Mouse (Mus musculus) MEL-GATA-1-ER (cell line): ENCODE results near the gene Fbxl14.

Experiments
- DNase-seq: peaks from one replicate; pipeline ENCODE4 v3.0.0-alpha.2; 2012; ENCODE audit warnings: low read depth; ENCODE audit errors: extremely low read depth

The Fbxl14 gene

GRCm38 (mm10) chr6:119491997-119492629, 12.6 kb downstream of the Fbxl14 start:
- no peak for DNase-seq

GRCm38 (mm10) chr6:119492630-119493014, 13.2 kb downstream of the Fbxl14 start:
- no peak for DNase-seq

DNA sequence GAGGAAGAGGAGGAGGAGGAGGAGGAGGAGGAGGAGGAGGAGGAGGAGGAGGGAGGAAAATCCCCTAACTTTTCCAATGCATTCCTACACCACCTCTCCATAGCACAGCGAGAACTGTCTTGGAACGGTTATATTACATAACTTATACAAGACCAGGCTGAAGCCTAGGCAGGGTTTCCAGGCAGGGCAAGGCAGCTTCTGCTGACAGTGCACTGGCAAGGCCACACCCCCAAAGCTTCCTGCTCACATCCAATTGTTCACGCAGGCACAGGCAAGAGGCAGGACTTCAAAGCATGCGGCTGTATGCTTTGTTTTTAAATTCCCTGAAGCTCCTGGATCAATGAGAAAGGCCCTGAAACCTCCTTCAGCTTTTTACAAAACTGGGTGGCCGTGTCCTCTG, 19.8 kb downstream of the Fbxl14 start:
- DNase-seq: no peak

DNA sequence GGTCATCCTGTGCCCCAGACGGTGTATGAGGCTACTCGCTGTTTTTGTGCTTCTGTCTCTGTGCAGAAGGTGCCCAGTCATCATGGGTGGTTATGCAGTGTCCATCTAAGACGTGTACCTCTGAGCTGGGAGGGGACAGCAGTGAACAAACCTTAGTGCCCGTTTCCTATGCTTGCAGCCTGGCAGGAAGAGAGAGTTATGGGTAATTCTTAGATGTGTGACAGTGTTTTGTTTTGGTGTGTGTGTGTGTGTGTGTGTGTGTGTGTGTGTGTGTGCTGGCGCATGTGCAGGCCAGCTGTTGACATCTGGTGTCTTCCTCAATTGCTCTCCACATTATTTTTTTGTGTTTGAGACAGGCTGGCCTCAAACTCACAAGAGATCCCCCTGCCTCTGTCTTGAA, 20.6 kb downstream of the Fbxl14 start:
- no peak for DNase-seq

- DNase-seq: no peak
Observed at GRCm38 (mm10) chr6:119502031-119502430, 22.6 kb downstream of the Fbxl14 start.

DNA sequence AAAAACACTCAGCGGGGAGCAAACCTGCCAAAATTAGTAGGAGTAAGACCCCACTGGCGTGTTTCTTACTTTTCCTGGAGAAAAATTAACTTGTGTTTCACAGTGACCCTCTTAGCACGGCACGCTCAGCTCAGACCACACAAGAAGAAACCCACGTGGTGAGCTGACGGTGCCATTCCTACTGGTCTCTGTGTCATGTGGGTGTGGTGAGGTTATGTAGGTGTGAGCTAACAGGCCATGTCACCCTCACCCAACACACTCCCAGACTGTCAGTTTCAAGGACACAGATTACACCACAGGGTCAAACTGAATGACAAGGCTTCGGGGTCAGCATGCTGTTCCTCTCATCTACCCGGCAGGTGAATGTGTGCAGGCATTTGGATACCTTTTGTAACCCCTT, 25.3 kb downstream of the Fbxl14 start:
- no peak for DNase-seq

DNA sequence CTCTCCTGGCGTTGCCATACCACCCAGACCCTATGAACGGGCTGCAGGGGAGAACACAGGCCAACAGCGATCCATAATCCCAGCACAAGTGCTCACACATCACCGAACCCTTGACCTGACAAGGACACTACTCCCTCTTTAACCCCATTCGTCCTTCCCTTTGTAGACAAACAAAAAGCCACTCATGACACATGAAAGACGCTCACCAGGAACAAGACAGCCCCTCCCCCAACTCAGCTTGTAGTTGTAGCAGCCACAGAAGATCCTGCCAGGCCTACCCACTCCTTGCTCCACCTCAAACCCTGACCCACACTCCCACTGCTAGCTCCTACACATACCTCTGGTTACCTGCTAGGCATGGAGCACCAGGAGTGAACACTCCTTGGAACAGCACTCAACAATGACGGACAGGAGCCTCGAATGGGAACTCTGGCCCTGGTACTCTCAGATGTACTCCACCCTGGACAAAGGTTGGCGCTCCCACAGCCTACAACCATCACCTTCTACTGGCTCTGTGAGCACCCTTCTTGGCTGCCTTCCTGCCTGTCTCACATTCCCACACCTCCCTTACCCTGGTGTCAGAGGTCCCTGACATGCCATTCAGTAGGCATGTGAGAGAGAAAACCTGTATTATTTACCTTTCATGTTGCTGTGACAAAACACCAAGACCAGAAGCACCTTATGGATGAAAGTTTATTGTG, 26.2 kb downstream of the Fbxl14 start:
- DNase-seq: no peak

DNA sequence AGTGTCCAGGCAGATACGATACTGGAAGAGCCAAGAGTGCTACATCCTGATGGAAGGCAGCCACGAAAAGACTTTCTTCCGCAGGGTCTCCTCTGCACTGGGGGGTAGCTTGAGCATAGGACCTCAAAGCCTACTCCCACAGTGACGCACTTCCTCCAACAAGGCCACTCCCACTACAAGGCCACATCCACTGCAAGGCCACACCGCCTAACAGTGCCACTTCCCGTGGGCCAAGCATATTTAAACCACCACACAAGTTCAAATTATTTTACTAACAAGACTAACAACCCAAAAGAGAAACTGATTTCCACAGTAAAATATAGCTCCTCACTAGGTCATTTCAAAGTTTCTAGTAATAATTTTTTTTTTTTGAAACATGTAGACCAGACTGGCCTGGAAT, 28.8 kb downstream of the Fbxl14 start:
- DNase-seq: no peak

DNA sequence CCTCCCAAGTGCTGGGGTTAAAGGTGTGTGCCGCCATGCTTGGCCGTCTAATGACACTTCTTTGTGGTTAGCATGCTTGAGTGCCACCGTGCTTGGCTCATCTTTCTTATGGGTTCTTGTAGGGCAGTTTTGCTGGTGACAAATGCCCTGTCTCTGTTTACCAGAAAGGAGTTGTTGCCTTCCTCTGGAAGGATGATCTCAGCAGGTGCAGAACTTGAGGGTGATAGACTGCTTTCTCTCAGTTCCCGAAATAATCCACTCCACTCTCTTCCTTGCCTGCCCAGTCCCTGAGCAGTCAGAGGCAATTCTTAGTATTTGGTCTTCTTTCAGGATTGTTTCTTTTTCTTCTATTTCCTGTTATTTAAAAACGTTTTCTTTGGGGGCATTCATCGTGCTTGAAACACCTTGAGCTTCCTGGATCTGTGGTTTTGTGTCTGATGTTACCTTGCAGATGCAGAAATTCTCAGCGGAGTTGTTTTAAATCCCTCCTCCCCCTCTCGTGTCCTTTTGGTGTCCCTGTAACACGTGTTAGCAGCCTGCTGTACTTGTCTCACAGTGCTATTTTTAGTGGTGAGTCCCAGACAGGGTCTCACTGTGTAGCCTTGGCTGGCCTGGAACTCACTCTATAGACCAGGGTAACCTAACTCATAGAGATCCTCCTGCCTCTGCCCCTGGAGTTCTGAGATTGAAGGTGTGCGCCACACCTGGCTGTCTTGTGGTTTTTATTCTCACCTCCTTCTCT, 29.3 kb downstream of the Fbxl14 start:
- DNase-seq: no peak

DNA sequence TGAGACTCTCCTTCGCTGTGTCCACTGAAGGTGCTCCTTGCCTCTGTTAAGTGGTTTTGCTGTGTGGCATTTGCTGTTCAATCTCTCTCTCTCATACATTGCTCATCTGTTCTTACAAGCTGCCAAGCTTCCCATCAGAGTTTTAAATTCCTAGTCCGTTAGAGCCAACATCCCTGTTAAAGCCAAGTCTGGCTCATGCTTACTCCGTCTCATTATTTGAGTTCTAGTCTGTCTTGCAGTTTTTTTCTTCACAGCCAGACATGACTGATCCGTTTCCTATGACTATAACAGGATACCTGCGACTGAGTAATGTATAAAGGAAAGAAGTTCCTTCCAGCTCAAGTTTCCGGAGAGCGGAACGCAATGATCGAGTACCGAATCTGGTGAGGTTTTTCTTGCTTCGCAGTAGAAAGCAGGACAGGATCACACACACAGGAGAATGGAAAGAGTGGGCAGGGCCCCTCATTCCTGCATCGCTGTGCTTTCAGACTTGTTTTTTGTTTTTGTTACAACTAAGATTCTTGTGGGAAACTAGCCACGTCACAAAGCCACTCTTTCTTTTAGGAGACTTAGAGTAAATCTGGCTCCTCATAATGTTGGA, 30.1 kb downstream of the Fbxl14 start:
- no peak for DNase-seq

DNA sequence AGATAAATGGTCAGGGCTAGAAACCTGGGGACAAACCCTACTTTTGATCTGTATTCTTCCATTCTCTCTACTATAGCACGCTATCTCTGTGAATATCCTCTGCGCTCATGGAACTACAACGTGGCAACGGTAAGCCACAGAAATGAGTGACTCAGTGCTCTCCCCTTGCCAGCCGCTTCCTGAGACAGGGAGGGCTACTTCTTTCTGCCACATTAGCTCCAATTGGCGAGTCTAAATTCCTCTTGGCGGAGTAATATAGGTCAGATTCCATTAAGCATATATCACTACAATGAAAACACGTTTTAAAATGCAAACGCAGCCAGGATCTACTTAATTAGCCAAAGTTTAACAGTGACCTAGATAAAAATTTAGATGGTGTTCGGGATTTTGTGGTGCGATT, 33.2 kb downstream of the Fbxl14 start:
- no peak for DNase-seq

DNA sequence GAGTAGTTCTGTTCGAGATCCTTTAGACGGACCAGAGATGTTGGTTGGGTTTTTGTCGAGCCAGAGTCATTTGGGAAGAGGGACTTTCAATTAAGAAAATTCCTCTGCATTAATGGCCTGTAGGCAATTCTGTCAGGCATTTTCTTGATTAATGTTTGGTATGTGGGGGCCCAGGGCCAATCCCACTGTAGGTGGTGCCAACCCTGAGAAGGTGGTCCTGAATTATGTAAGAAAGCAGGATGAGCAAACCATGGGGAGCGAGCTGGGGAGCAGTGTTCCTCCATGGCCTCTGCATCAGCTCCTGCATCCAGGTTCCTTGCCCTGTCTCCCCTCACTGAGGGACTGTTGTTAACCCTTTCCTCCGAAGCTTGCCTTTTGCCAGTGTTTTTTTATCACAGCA, 34.0 kb downstream of the Fbxl14 start:
- no peak for DNase-seq

DNA sequence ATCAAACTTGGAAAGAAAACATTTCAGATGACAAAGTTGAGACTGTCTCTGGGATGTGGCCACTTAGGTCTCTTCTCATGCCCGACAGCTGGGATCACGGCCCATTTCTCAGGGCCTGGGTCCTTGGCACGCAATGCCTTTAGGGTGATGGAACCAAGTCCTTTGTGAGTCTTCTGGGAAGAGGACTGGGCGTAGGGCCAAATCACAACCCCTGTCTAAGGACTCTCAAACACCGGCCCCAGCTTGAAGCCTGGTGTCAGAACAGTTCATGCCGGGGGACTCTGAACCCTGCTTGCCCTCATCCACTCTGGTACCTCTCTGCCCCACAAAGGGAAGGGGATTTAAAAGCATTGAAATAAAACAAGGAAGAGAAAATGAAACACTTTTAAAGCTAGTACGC, 34.6 kb downstream of the Fbxl14 start:
- DNase-seq: no peak

- no peak for DNase-seq
Observed at GRCm38 (mm10) chr6:119520731-119521130, 41.3 kb downstream of the Fbxl14 start.

GRCm38 (mm10) chr6:119521482-119521900, 42.0 kb downstream of the Fbxl14 start:
- no peak for DNase-seq

DNA sequence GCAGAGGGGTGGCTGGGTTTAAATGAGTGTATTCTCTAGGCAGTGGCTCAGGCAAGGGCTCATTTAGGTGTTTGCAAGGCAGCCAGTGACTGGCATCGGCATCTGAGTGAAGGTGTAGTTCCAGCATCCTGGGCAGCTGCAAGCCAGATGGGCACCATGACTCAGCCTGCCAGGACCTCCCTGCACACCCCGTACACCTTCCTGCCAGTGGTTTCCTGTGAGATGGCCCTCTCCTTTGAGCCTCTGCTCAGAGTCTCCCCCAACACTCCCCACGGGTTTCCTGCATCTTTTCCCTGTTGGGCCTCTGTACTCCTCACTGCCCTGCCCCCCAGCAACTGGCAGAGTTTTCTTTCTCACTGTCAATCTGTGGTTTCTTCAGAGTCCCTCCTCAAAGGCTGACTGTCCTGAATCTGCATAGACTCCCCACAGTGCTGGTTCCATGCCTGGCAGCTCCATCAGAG, 42.5 kb downstream of the Fbxl14 start:
- DNase-seq: no peak

GRCm38 (mm10) chr6:119526498-119526897, 47.0 kb downstream of the Fbxl14 start:
- no peak for DNase-seq

GRCm38 (mm10) chr6:119529659-119530058, 50.2 kb downstream of the Fbxl14 start:
- DNase-seq: no peak
